ENCODE assay signal across 8 mouse cellular contexts in the genomic region with DNA sequence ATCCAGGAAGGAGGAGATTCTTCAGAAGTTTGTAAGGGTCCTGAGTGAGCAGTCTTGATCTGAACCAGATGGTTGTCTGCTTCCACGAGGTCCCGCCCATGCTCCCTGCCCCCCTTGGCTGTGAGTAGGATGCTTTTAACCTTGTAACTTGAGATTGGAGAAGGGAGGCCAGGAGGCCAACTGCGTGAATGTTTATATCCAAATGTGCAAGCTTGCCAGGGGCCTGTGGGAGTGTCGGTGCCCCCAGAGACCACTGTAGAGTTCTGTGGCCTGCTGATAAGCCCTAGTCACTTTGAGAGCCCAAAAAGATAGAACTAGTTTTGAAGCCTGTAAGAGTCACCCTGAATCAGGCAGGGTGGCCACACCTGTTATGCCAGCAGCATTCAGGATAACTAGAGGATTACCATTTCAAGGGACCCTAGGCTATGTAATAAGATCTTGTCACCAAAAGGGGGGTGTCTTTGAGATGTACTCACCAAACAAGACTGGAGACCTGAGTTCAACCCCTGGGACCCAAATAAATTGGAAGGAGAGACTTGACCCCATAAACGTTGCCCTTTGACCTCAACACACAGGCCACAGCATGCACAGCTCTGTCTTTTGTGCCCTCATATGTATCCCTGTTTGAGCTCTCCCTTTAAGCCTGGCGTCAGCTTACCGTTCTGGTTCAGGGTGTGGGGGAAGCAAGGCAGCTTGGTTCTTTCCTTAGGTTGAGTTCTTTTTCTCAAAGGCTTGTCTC. TPM values are rescaled to one million over a fixed set of nuclear protein-coding genes. Genes with fewer than 3 reads are reported as not detected.
DNase-seq lines count a peak whose midpoint lies in the region; ATAC-seq lines count a peak whose summit lies in the region.

No protein-coding gene starts in this region.

- peak; percentile 10; the same call in 1 of the 2 replicates for ATAC-seq in embryonic facial prominence, embryonic 14.5 days (ENCODE audit: low read depth)
- no peak for ATAC-seq in heart, embryonic 16.5 days (replicated peaks; ENCODE audit: extremely low read depth, insufficient read depth, low FRiP score)
- ATAC-seq in midbrain, embryonic 12.5 days (ENCODE audit: low FRiP score, low read depth): no peak

- no peaks in the 10 kb centered on the region for H3K27me3 ChIP-seq in embryonic facial prominence, embryonic 14.5 days (replicated peaks; ENCODE audit: control insufficient read depth, insufficient read depth, low read length)
- H3K27me3 ChIP-seq in heart, embryonic 16.5 days (ENCODE audit: control insufficient read depth, insufficient read depth, low read length): no peaks in the 10 kb centered on the region
- no peaks in the 10 kb centered on the region for H3K27me3 ChIP-seq in midbrain, embryonic 12.5 days

- H3K36me3 ChIP-seq in embryonic facial prominence, embryonic 14.5 days (ENCODE audit: control insufficient read depth, insufficient read depth, low read length): no peaks in the 10 kb centered on the region
- no peaks in the 10 kb centered on the region for H3K36me3 ChIP-seq in heart, embryonic 16.5 days (ENCODE audit: control insufficient read depth, insufficient read depth)
- H3K36me3 ChIP-seq in midbrain, embryonic 12.5 days: no peaks in the 10 kb centered on the region

- peak overlapping the region; percentile 91 for H3K4me3 ChIP-seq in embryonic facial prominence, embryonic 14.5 days (ENCODE audit: low read depth, low read length)
- H3K4me3 ChIP-seq in heart, embryonic 16.5 days (ENCODE audit: low read length): peak overlapping the region; percentile 89
- peak overlapping the region; percentile 81 for H3K4me3 ChIP-seq in midbrain, embryonic 12.5 days

- peaks cover 18% of the 10 kb centered on the region for H3K4me1 ChIP-seq in embryonic facial prominence, embryonic 14.5 days (ENCODE audit: control insufficient read depth, insufficient read depth, low read length)
- peaks cover 22% of the 10 kb centered on the region for H3K4me1 ChIP-seq in heart, embryonic 16.5 days (ENCODE audit: control insufficient read depth, insufficient read depth, low read length)
- H3K4me1 ChIP-seq in midbrain, embryonic 12.5 days: peaks cover 23% of the 10 kb centered on the region

- 7% methylated on average over 7 of the region's 7 CpGs for WGBS in embryonic facial prominence, embryonic 14.5 days
- 38% methylated on average over 7 of the region's 7 CpGs for WGBS in heart, embryonic 16.5 days
- WGBS in midbrain, embryonic 12.5 days: 37% methylated on average over 7 of the region's 7 CpGs

- peak overlapping the region; percentile 92 for H3K9ac ChIP-seq in embryonic facial prominence, embryonic 14.5 days (ENCODE audit: low read depth, low read length)
- no peak overlapping the region for H3K9ac ChIP-seq in heart, embryonic 16.5 days (ENCODE audit: low read length)
- peak overlapping the region; percentile 94; the same call in 1 of the 2 replicates for H3K9ac ChIP-seq in midbrain, embryonic 12.5 days (replicated peaks)

- no peaks in the 10 kb centered on the region for H3K9me3 ChIP-seq in embryonic facial prominence, embryonic 14.5 days (ENCODE audit: control insufficient read depth, low read length)
- H3K9me3 ChIP-seq in heart, embryonic 16.5 days (replicated peaks; ENCODE audit: control insufficient read depth, low read length): no peaks in the 10 kb centered on the region
- H3K9me3 ChIP-seq in midbrain, embryonic 12.5 days: no peaks in the 10 kb centered on the region

- peak overlapping the region; percentile 83 for H3K27ac ChIP-seq in embryonic facial prominence, embryonic 14.5 days (replicated peaks; ENCODE audit: low read depth, low read length)
- no peak overlapping the region; the same call in 1 of the 2 replicates for H3K27ac ChIP-seq in heart, embryonic 16.5 days (ENCODE audit: low read length)
- H3K27ac ChIP-seq in midbrain, embryonic 12.5 days (replicated peaks): no peak overlapping the region

- peak; percentile 60 for DNase-seq in spleen, adult 12 weeks (ENCODE audit: low spot score)
- no peak for DNase-seq in spleen, adult 18-20 months
- DNase-seq in embryonic facial prominence, embryonic 14.5 days (ENCODE audit: low spot score): peak; percentile 89
- DNase-seq in kidney, postnatal 36 days: peak; percentile 41 to 52
- DNase-seq in frontal cortex, postnatal 36 days (ENCODE audit: low spot score in 2 of 2): no peak
- DNase-seq in frontal cortex, postnatal 14 days (ENCODE audit: low spot score in 2 of 2): no peak

- peak overlapping the region; percentile 85 for H3K4me2 ChIP-seq in embryonic facial prominence, embryonic 14.5 days (ENCODE audit: low read depth, low read length)
- H3K4me2 ChIP-seq in heart, embryonic 16.5 days (ENCODE audit: low read depth, low read length): peak overlapping the region; percentile 90
- H3K4me2 ChIP-seq in midbrain, embryonic 12.5 days (replicated peaks): peak overlapping the region; percentile 71

RNA-seq across cellular contexts. Expression of a gene that starts 1.9 kb away (rescaled TPM):
- polyA plus RNA-seq in embryonic facial prominence, embryonic 14.5 days (2014; fragmentation: Nextera tagmentation; extraction: Ambion mirVana): 19.4 and 20.8 TPM in 2 replicates
- 14.5 and 15.4 TPM in 2 replicates for polyA plus RNA-seq in heart, embryonic 16.5 days (2015; fragmentation: Nextera tagmentation; extraction: Ambion mirVana)
- 30.7 and 31.6 TPM in 2 replicates for polyA plus RNA-seq in midbrain, embryonic 12.5 days (2016; fragmentation: Nextera tagmentation; extraction: Ambion mirVana)

RNA-seq across cellular contexts. Expression of a gene that starts 19.4 kb away (rescaled TPM):
- 7.6 and 9.2 TPM in 2 replicates for polyA plus RNA-seq in embryonic facial prominence, embryonic 14.5 days (2014; fragmentation: Nextera tagmentation; extraction: Ambion mirVana)
- polyA plus RNA-seq in heart, embryonic 16.5 days (2015; fragmentation: Nextera tagmentation; extraction: Ambion mirVana): 5.7 and 7.2 TPM in 2 replicates
- polyA plus RNA-seq in midbrain, embryonic 12.5 days (2016; fragmentation: Nextera tagmentation; extraction: Ambion mirVana): 10.5 and 11.2 TPM in 2 replicates

Comparison
In these comparisons a context has a peak if more than half of its experiments do, and no peak if none do; other contexts are left out.
1. DNase-seq: peak in spleen, adult 12 weeks (single experiment), embryonic facial prominence, embryonic 14.5 days (single experiment) and kidney, postnatal 36 days (2 of 2); none in spleen, adult 18-20 months (0 of 2), frontal cortex, postnatal 36 days (0 of 2) and frontal cortex, postnatal 14 days (0 of 2).
2. Peak in every context shown above with its lines, with median percentiles within 50 percentile points of each other: H3K4me2 ChIP-seq and H3K4me3 ChIP-seq.